Comparison of ENCODE assay signal across 26 mouse cellular contexts in genomic region chr7:6372993-6373392, GRCm38 (mm10). TPM values are rescaled to one million over a fixed set of nuclear protein-coding genes. Genes with fewer than 3 reads are reported as not detected.
"Had no signal": no experiment of that assay in that cellular context is flagged by ENCODE, and none has a peak within 500 bp of the region (broad histone marks: within the 10 kb centered on the region; RNA-seq: fewer than 3 reads in every experiment).

No protein-coding gene starts in this region.

- ATAC-seq: forebrain, embryonic 13.5 days; forebrain, embryonic 14.5 days; forebrain, embryonic 15.5 days; forebrain, embryonic 16.5 days; forebrain, postnatal 0 days had no signal

- DNase-seq: cerebellum, adult 8-10 months; cerebellum, adult 9-10 months; cerebellum, adult 9-11 months; cerebellum, postnatal 10 days; cerebellum, postnatal 14 days; cerebellum, postnatal 25 days; cerebellum, postnatal 36 days; embryo, embryonic 11 days; forebrain, postnatal 0 days; gastrocnemius, adult 2 months; gastrocnemius, postnatal 10 days; gastrocnemius, postnatal 14 days; gastrocnemius, postnatal 25 days; gastrocnemius, postnatal 36 days; heart, adult 11 months; heart, adult 18-20 months; heart, adult 2 months had no signal

RNA-seq across cellular contexts. Expression of gene Smim17, which starts 25.5 kb away (rescaled TPM):
- total RNA-seq: common myeloid progenitor, adult 5-6 weeks; heart, adult 18-20 months; heart, adult 2 months; heart, adult 8-10 months had no signal

RNA-seq across cellular contexts. Expression of gene Gm20715, which starts 37.1 kb away (rescaled TPM):
- total RNA-seq: common myeloid progenitor, adult 5-6 weeks; gastrocnemius, adult 18-20 months; gastrocnemius, adult 2 months; gastrocnemius, adult 8-10 months; gastrocnemius, postnatal 10 days; gastrocnemius, postnatal 14 days; gastrocnemius, postnatal 25 days; gastrocnemius, postnatal 36 days; gastrocnemius, postnatal 4 days; heart, adult 18-20 months; heart, adult 2 months; heart, adult 8-10 months had no signal
